Mouse (Mus musculus) left cerebral cortex, postnatal 10 days (tissue): ENCODE data around the gene Mogs. TPM values are rescaled to one million over a fixed set of nuclear protein-coding genes. Genes with fewer than 3 reads are reported as not detected.

ENCODE experiments used
- DNase-seq, 2 experiments: peaks; one replicate each; pipeline ENCODE4 v3.0.0; 2021 to 2022; ENCODE audit warnings: low spot score in 2 of 2, mixed read lengths in 1 of 2; ENCODE audit errors: extremely low spot score in 1 of 2
- intact Hi-C: fragments of 180-260 bp; cut with DNase I; formaldehyde crosslinking; loops from one replicate; pipeline ENCODE4 v1.15.1; 2025
- microRNA-seq: library from miRNA; unstranded; fragments of <30 nt; microRNA quantifications from one replicate; pipeline ENCODE4 v1.2.0, GENCODE M21; 2022
- total RNA-seq, 2 experiments: library from RNA; stranded (reverse); gene quantifications; 2 replicates each; pipeline ENCODE4 v1.2.3; 2021

Mogs gene
- total RNA-seq, 2 experiments from 2014 or later = 27.9 to 31.8 TPM

- no peak for DNase-seq
- intact Hi-C loops = no loop called here
Observed at GRCm38 (mm10) chr6:83165026-83165606, 49.8 kb downstream of the Mogs start.

DNA sequence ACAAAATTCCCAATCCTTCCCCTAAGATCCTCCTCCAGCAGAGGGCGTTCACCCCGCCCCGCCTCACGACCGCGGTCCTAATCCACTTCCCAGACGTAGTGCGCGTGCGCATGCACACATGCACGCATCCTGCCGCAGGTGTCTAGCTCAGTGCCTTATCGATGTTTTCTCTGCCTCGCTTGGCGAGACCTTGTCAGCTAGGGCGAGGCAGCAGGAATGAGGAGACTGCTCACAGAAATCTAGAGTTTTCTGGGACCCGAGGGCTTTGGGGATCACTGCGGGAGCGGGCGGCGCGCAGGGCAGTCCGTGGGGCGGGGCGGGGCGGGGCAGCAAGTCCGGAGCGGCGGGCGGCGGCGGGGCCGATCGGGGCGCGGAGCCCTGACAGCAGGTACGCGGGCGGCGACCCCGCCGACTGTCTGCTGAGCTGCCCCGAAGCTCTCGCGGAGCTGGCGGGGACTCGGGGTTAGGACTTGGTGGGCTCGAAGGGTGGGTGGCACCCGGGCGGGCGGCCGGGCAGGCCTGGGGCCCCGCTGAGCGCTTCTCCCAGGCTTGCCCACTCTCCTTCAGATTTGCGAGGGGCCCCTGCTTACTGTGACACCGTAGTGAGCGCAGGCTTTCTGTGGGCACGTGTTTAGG lies 50.4 kb downstream of the Mogs start, which contains the start of gene Dctn1:
Gene Dctn1, plus strand, starts transcription at position 314 of the 636 bp plus-strand sequence.
- intact Hi-C loops = no loop called here
- DNase-seq = peak; percentile 88 to 96

GRCm38 (mm10) chr6:83166243-83166630 lies 50.9 kb downstream of the Mogs start:
- DNase-seq = no peak

More at GRCm38 (mm10) chr6:83166243-83166630, 50.9 kb downstream of the Mogs start:
- intact Hi-C loops = no loop called here

Small RNA genes within 50 kb of the gene (microRNA-seq; reads per million reads assigned to microRNA genes)
- not detected for gene Mir3470a

Other genes starting within 250 kb of the Mogs start
- 10 to 100 TPM; 45.5 to 47.5 TPM for gene Sema4f, start 175.7 kb upstream of the Mogs start, total RNA-seq
- not detected for gene M1ap, start 168.6 kb upstream of the Mogs start, total RNA-seq
- gene Dok1, start 82.0 kb upstream of the Mogs start, total RNA-seq = 1 to 10 TPM; 1.8 to 2.1 TPM
- 1 to 10 TPM; 1.8 to 4.0 TPM for gene Loxl3, start 81.3 kb upstream of the Mogs start, total RNA-seq
- 10 to 100 TPM; 97.9 to 99.8 TPM for gene Aup1, start 61.0 kb upstream of the Mogs start, total RNA-seq
- 10 to 100 TPM; 66.5 to 68.0 TPM for gene Htra2, start 60.2 kb upstream of the Mogs start, total RNA-seq
- gene Dqx1, start 57.7 kb upstream of the Mogs start, total RNA-seq = under 1 TPM; 0.19 to 0.41 TPM
- gene Tlx2, start 45.2 kb upstream of the Mogs start, total RNA-seq = not detected
- gene Pcgf1, start 37.6 kb upstream of the Mogs start, total RNA-seq = 10 to 100 TPM; 19.1 to 19.6 TPM
- gene Lbx2, start 29.1 kb upstream of the Mogs start, total RNA-seq = under 1 TPM in 1 of 2 experiments, not detected in 1; 0.69 TPM
- 1 to 10 TPM; 7.7 to 9.4 TPM for gene Ccdc142, start 13.9 kb upstream of the Mogs start, total RNA-seq
- gene Gm42688, start 13.9 kb upstream of the Mogs start, total RNA-seq = 1 to 10 TPM; 6.3 to 6.5 TPM
- 10 to 100 TPM; 58.7 to 63.5 TPM for gene Mrpl53, start 6.5 kb upstream of the Mogs start, total RNA-seq
- gene Wbp1, start 6.1 kb downstream of the Mogs start, total RNA-seq = 10 to 100 TPM; 50.4 to 54.7 TPM
- 10 to 100 TPM; 19.9 to 23.2 TPM for gene Ino80b, start 9.9 kb downstream of the Mogs start, total RNA-seq
- 10 to 100 TPM; 30.3 to 34.4 TPM for gene Rtkn, start 20.0 kb downstream of the Mogs start, total RNA-seq
- 10 to 100 TPM; 28.0 to 29.4 TPM for gene Wdr54, start 40.9 kb downstream of the Mogs start, total RNA-seq
- gene 1700003E16Rik, start 40.9 kb downstream of the Mogs start, total RNA-seq = 10 to 100 TPM; 28.5 to 29.0 TPM
- 100 to 1,000 TPM; 351 to 353 TPM for gene Dctn1, start 50.4 kb downstream of the Mogs start, total RNA-seq
- gene Slc4a5, start 104.3 kb downstream of the Mogs start, total RNA-seq = under 1 TPM; 0.71 to 0.75 TPM
- gene Mthfd2, start 210.4 kb downstream of the Mogs start, total RNA-seq = 10 to 100 TPM in 1 of 2 experiments, 1 to 10 TPM in 1; 8.3 to 10.6 TPM
- gene Mob1a, start 210.5 kb downstream of the Mogs start, total RNA-seq = 10 to 100 TPM; 21.0 to 21.6 TPM
- 10 to 100 TPM; 33.7 to 36.7 TPM for gene Bola3, start 233.7 kb downstream of the Mogs start, total RNA-seq